Mouse (Mus musculus) heart, postnatal 4 days (tissue): ENCODE results near the gene Ces2a. TPM values are rescaled to one million over a fixed set of nuclear protein-coding genes. Genes with fewer than 3 reads are reported as not detected.

ENCODE experiments used
- DNase-seq: peaks from one replicate; pipeline ENCODE4 v3.0.0; 2021
- microRNA-seq, 2 experiments: library from miRNA; unstranded; fragments of <30 nt; microRNA quantifications; one replicate each; pipeline ENCODE4 v1.2.0; 2021 to 2022
- total RNA-seq, 2 experiments: library from RNA; stranded (reverse); gene quantifications; 2 replicates each; pipeline ENCODE4 v1.2.3; 2021

The Ces2a gene
- not detected for total RNA-seq

- no peak for DNase-seq
Measured at GRCm38 (mm10) chr8:104733753-104734152, at the start of gene Ces2a. TSS of gene Ces2a (plus strand) at chr8:104734003.

- no peak for DNase-seq
Measured at GRCm38 (mm10) chr8:104688433-104688832, 45.4 kb upstream of the Ces2a start.

- no peak for DNase-seq
Measured at GRCm38 (mm10) chr8:104698556-104698955, 35.2 kb upstream of the Ces2a start.

- no peak for DNase-seq
Measured at GRCm38 (mm10) chr8:104701900-104702299, 31.9 kb upstream of the Ces2a start.

GRCm38 (mm10) chr8:104721166-104721565 is 12.6 kb upstream of the Ces2a start:
- no peak for DNase-seq

- no peak for DNase-seq
Measured at GRCm38 (mm10) chr8:104731451-104731850, 2.4 kb upstream of the Ces2a start.

- DNase-seq: no peak
Measured at GRCm38 (mm10) chr8:104731969-104732368, 1.8 kb upstream of the Ces2a start.

- DNase-seq: no peak
Measured at GRCm38 (mm10) chr8:104742039-104742438, 8.2 kb downstream of the Ces2a start.

GRCm38 (mm10) chr8:104743410-104743809 is 9.6 kb downstream of the Ces2a start:
- DNase-seq: no peak

GRCm38 (mm10) chr8:104752818-104753217 is 19.0 kb downstream of the Ces2a start:
- no peak for DNase-seq

- DNase-seq: no peak
Measured at GRCm38 (mm10) chr8:104757621-104758020, 23.8 kb downstream of the Ces2a start.

GRCm38 (mm10) chr8:104758209-104758608 is 24.4 kb downstream of the Ces2a start:
- no peak for DNase-seq

GRCm38 (mm10) chr8:104761126-104761525 is 27.3 kb downstream of the Ces2a start:
- DNase-seq: no peak

- DNase-seq: no peak
Measured at GRCm38 (mm10) chr8:104766485-104766884, 32.7 kb downstream of the Ces2a start.

GRCm38 (mm10) chr8:104770365-104770764 is 36.6 kb downstream of the Ces2a start:
- no peak for DNase-seq

GRCm38 (mm10) chr8:104787049-104787448 is 53.2 kb downstream of the Ces2a start:
- no peak for DNase-seq

- no peak for DNase-seq
Measured at GRCm38 (mm10) chr8:104788929-104789328, 55.1 kb downstream of the Ces2a start.

- peak; percentile 23 for DNase-seq
Measured at GRCm38 (mm10) chr8:104789886-104790680, 56.3 kb downstream of the Ces2a start.

Small RNA genes within 50 kb of the gene (microRNA-seq; reads per million reads assigned to microRNA genes)
- 0 reads per million in 2 experiments for gene Gm44328

Other genes starting within 250 kb of the Ces2a start
- not detected for gene Terb1, start 224.1 kb upstream of the Ces2a start, total RNA-seq
- 10 to 100 TPM; 40.9 to 41.0 TPM for gene Nae1, start 199.4 kb upstream of the Ces2a start, total RNA-seq
- gene Car7, start 199.3 kb upstream of the Ces2a start, total RNA-seq: 1 to 10 TPM; 1.7 to 2.9 TPM
- gene Pdp2, start 142.6 kb upstream of the Ces2a start, total RNA-seq: 1 to 10 TPM; 5.0 to 5.4 TPM
- 1 to 10 TPM; 2.8 to 4.6 TPM for gene Cdh16, start 109.6 kb upstream of the Ces2a start, total RNA-seq
- gene Rrad, start 102.7 kb upstream of the Ces2a start, total RNA-seq: 100 to 1,000 TPM; 193 to 274 TPM
- 10 to 100 TPM; 82.2 to 85.4 TPM for gene Ciao2b, start 92.0 kb upstream of the Ces2a start, total RNA-seq
- under 1 TPM; 0.14 TPM for gene Ces2b, start 97.6 kb downstream of the Ces2a start, total RNA-seq
- gene Ces2c, start 113.1 kb downstream of the Ces2a start, total RNA-seq: not detected
- under 1 TPM; 0.57 to 0.59 TPM for gene Ces2e, start 192.3 kb downstream of the Ces2a start, total RNA-seq
- under 1 TPM in 1 of 2 experiments, not detected in 1; 0.10 TPM for gene Ces2f, start 213.4 kb downstream of the Ces2a start, total RNA-seq
- 1 to 10 TPM; 3.6 to 3.9 TPM for gene Ces2g, start 227.7 kb downstream of the Ces2a start, total RNA-seq